ENCODE assay signal across 13 mouse cellular contexts in genomic region chr10:91158442-91158841, GRCm38 (mm10). TPM values are rescaled to one million over a fixed set of nuclear protein-coding genes. Genes with fewer than 3 reads are reported as not detected.
A peak's percentile ranks its signal among the peaks of the same experiment; 100 is the strongest.
DNase-seq lines count a peak whose midpoint lies in the region; ATAC-seq lines count a peak whose summit lies in the region.
"Had no signal": no experiment of that assay in that cellular context is flagged by ENCODE, and none has a peak within 500 bp of the region (broad histone marks: within the 10 kb centered on the region; RNA-seq: fewer than 3 reads in every experiment).

No protein-coding gene starts in this region.

- ATAC-seq in heart, embryonic 13.5 days (ENCODE audit: extremely low read depth, insufficient number of reproducible peaks, low FRiP score, low TSS enrichment), result no peak
- ATAC-seq in stomach, embryonic 16.5 days (ENCODE audit: insufficient read depth, low FRiP score), result peak; percentile 40; the same call in 1 of the 2 replicates
- ATAC-seq in forebrain, embryonic 12.5 days (ENCODE audit: low FRiP score), result no peak

- H3K27me3 ChIP-seq in heart, embryonic 13.5 days (replicated peaks), result no peaks in the 10 kb centered on the region
- no peaks in the 10 kb centered on the region for H3K27me3 ChIP-seq in stomach, embryonic 16.5 days (ENCODE audit: control insufficient read depth, insufficient read depth, low read length)
- no peaks in the 10 kb centered on the region for H3K27me3 ChIP-seq in forebrain, embryonic 12.5 days
- H3K27me3 ChIP-seq: hindbrain, embryonic 15.5 days had no signal

- WGBS in heart, embryonic 13.5 days, result 75% methylated on average over 8 of the region's 8 CpGs
- WGBS in stomach, embryonic 16.5 days, result 61% methylated on average over 8 of the region's 8 CpGs
- WGBS in forebrain, embryonic 12.5 days, result 91% methylated on average over 8 of the region's 8 CpGs

- peaks cover 99% of the 10 kb centered on the region for H3K36me3 ChIP-seq in heart, embryonic 13.5 days
- H3K36me3 ChIP-seq in stomach, embryonic 16.5 days (ENCODE audit: control insufficient read depth, insufficient read depth, low read length), result peaks cover 29% of the 10 kb centered on the region
- H3K36me3 ChIP-seq in forebrain, embryonic 12.5 days (replicated peaks), result peaks cover 94% of the 10 kb centered on the region

- no peak overlapping the region for H3K4me2 ChIP-seq in heart, embryonic 13.5 days
- no peak overlapping the region for H3K4me2 ChIP-seq in stomach, embryonic 16.5 days (ENCODE audit: low read depth, low read length)
- H3K4me2 ChIP-seq in forebrain, embryonic 12.5 days, result no peak overlapping the region
- H3K4me2 ChIP-seq: hindbrain, embryonic 15.5 days had no signal

- H3K4me3 ChIP-seq in heart, embryonic 13.5 days, result no peak overlapping the region
- H3K4me3 ChIP-seq in brown adipose tissue, adult 24 weeks (ENCODE audit: insufficient read depth, low read depth, low read length), result no peak overlapping the region
- H3K4me3 ChIP-seq in stomach, embryonic 16.5 days (replicated peaks; ENCODE audit: low read length), result no peak overlapping the region
- H3K4me3 ChIP-seq in forebrain, embryonic 12.5 days (replicated peaks), result no peak overlapping the region
- H3K4me3 ChIP-seq: hindbrain, embryonic 15.5 days had no signal

- intact Hi-C loops in heart, postnatal 36 days (cut with DNase I), result no loop called here

- DNase-seq in heart, postnatal 36 days, result no peak
- DNase-seq in urinary bladder, postnatal 14 days (ENCODE audit: low spot score), result peak; percentile 35
- DNase-seq in urinary bladder, postnatal 4 days (ENCODE audit: low spot score in 2 of 2), result no peak
- no peak for DNase-seq in cerebellum, adult 8-10 months
- DNase-seq: cerebellum, postnatal 25 days; gastrocnemius, postnatal 25 days; liver; retina, postnatal 1 day had no signal

- 0 out of 2 replicates have a peak overlapping the region, but pooled peaks have one; percentile 24 for H3K27ac ChIP-seq in heart, embryonic 13.5 days (replicated peaks)
- H3K27ac ChIP-seq in brown adipose tissue, adult 24 weeks (replicated peaks; ENCODE audit: low read depth, low read length), result peak overlapping the region; percentile 17; the same call in 1 of the 2 replicates
- no peak overlapping the region for H3K27ac ChIP-seq in stomach, embryonic 16.5 days (ENCODE audit: low read length)
- H3K27ac ChIP-seq in forebrain, embryonic 12.5 days, result no peak overlapping the region
- H3K27ac ChIP-seq: hindbrain, embryonic 15.5 days had no signal

- H3K9me3 ChIP-seq in heart, embryonic 13.5 days, result no peaks in the 10 kb centered on the region
- H3K9me3 ChIP-seq in stomach, embryonic 16.5 days (replicated peaks; ENCODE audit: control insufficient read depth, low read length), result no peaks in the 10 kb centered on the region
- no peaks in the 10 kb centered on the region for H3K9me3 ChIP-seq in forebrain, embryonic 12.5 days
- H3K9me3 ChIP-seq: hindbrain, embryonic 15.5 days had no signal

- H3K4me1 ChIP-seq in heart, embryonic 13.5 days, result peaks cover 13% of the 10 kb centered on the region
- H3K4me1 ChIP-seq in brown adipose tissue, adult 24 weeks (ENCODE audit: control insufficient read depth, insufficient read depth, insufficient read length, low read length), result peaks cover 8% of the 10 kb centered on the region; the same call in 1 of the 2 replicates
- no peaks in the 10 kb centered on the region for H3K4me1 ChIP-seq in stomach, embryonic 16.5 days (ENCODE audit: control insufficient read depth, insufficient read depth, low read length)
- H3K4me1 ChIP-seq in forebrain, embryonic 12.5 days, result no peaks in the 10 kb centered on the region
- H3K4me1 ChIP-seq: hindbrain, embryonic 15.5 days had no signal

- 0 out of 2 replicates have a peak overlapping the region, but pooled peaks have one; percentile 10 for H3K9ac ChIP-seq in heart, embryonic 13.5 days
- H3K9ac ChIP-seq in stomach, embryonic 16.5 days (ENCODE audit: low read length), result no peak overlapping the region
- H3K9ac ChIP-seq in forebrain, embryonic 12.5 days, result no peak overlapping the region
- H3K9ac ChIP-seq: hindbrain, embryonic 15.5 days had no signal

RNA-seq across cellular contexts. Expression of gene Tmpo, which starts 22.7 kb away (rescaled TPM):
- 128 and 129 TPM in 2 replicates for polyA plus RNA-seq in heart, embryonic 13.5 days (2015; fragmentation: Nextera tagmentation; extraction: Ambion mirVana)
- 10 to 100 TPM; 37.8 to 46.3 TPM for total RNA-seq in heart, postnatal 36 days (2021)
- 10.0 and 16.6 TPM in 2 replicates for polyA plus RNA-seq in brown adipose tissue, adult 24 weeks (2012; ENCODE audit: insufficient read depth, insufficient read length, missing spikeins)
- 109 and 132 TPM in 2 replicates for polyA plus RNA-seq in stomach, embryonic 16.5 days (2015; fragmentation: Nextera tagmentation; extraction: Ambion mirVana)
- 426 and 438 TPM in 2 replicates for polyA plus RNA-seq in forebrain, embryonic 12.5 days (2016; fragmentation: Nextera tagmentation; extraction: Ambion mirVana)

RNA-seq across cellular contexts. Expression of gene Slc25a3, which starts 34.6 kb away (rescaled TPM):
- polyA plus RNA-seq in heart, embryonic 13.5 days (2015; fragmentation: Nextera tagmentation; extraction: Ambion mirVana), result 801 and 895 TPM in 2 replicates
- total RNA-seq in heart, postnatal 36 days (2021), result 1,000 to 10,000 TPM; 2,503 to 2,587 TPM
- 491 and 596 TPM in 2 replicates for polyA plus RNA-seq in brown adipose tissue, adult 24 weeks (2012; ENCODE audit: insufficient read depth, insufficient read length, missing spikeins)
- polyA plus RNA-seq in stomach, embryonic 16.5 days (2015; fragmentation: Nextera tagmentation; extraction: Ambion mirVana), result 483 and 485 TPM in 2 replicates
- polyA plus RNA-seq in forebrain, embryonic 12.5 days (2016; fragmentation: Nextera tagmentation; extraction: Ambion mirVana), result 359 and 369 TPM in 2 replicates

Comparison
In these comparisons a context has a peak if more than half of its experiments do, and no peak if none do; other contexts are left out.
1. H3K27ac ChIP-seq: peak in heart, embryonic 13.5 days (single experiment) and brown adipose tissue, adult 24 weeks (single experiment); none in stomach, embryonic 16.5 days (single experiment) and forebrain, embryonic 12.5 days (single experiment).